Mouse (Mus musculus) neural tube, embryonic 14.5 days (tissue): ENCODE measurements around the gene Gm15085. TPM values are rescaled to one million over a fixed set of nuclear protein-coding genes. Genes with fewer than 3 reads are reported as not detected.
"Not testable (repeated sequence)": the region's sequence is repeated elsewhere in the genome, so short reads cannot be mapped to it uniquely, and the experiment has no call there.

Experiments
- ATAC-seq: fragments of 200-750 bp; cut with Nextera tagmentation; 2 replicates; pipeline ENCODE4 v1.8.0; 2017; ENCODE audit warnings: low read depth, mild to moderate bottlenecking, moderate TSS enrichment, moderate library complexity
- H3K27ac ChIP-seq: fragments of 300-500 bp; sonication (generic); 2 replicates; pipeline ENCODE4 v1.5.1; 2014; ENCODE audit warnings: low read depth, mild to moderate bottlenecking, control low read depth, low read length, moderate library complexity, mixed read lengths
- H3K27me3 ChIP-seq: fragments of 300-500 bp; sonication (generic); 2 replicates; pipeline ENCODE4 v1.6.1; 2014; ENCODE audit warnings: low read length; ENCODE audit not compliant: control insufficient read depth, insufficient read depth
- H3K36me3 ChIP-seq: fragments of 300-500 bp; sonication (generic); 2 replicates; pipeline ENCODE4 v1.6.1; 2014; ENCODE audit warnings: low read length, mixed read lengths; ENCODE audit not compliant: control insufficient read depth, insufficient read depth
- H3K4me1 ChIP-seq: fragments of 300-500 bp; sonication (generic); 2 replicates; pipeline ENCODE4 v1.6.1; 2014; ENCODE audit warnings: low read length; ENCODE audit not compliant: control insufficient read depth, insufficient read depth
- H3K4me2 ChIP-seq: fragments of 300-500 bp; sonication (generic); 2 replicates; pipeline ENCODE4 v1.6.1; 2014; ENCODE audit warnings: mild to moderate bottlenecking, low read depth, low read length, control low read depth
- H3K4me3 ChIP-seq: fragments of 300-500 bp; sonication (generic); 2 replicates; pipeline ENCODE4 v1.5.1; 2014; ENCODE audit warnings: low read depth, low read length, control low read depth, mixed read lengths
- H3K9ac ChIP-seq: fragments of 300-500 bp; sonication (generic); replicated peaks from 2 replicates; pipeline ENCODE4 v1.6.1; 2014; ENCODE audit warnings: low read depth, mild to moderate bottlenecking, control low read depth, low read length, mixed read lengths
- H3K9me3 ChIP-seq: fragments of 300-500 bp; sonication (generic); 2 replicates; pipeline ENCODE4 v1.6.1; 2016; ENCODE audit warnings: low read length; ENCODE audit not compliant: control insufficient read depth
- WGBS: fragments of 180-500 bp; shearing (Covaris S2); extraction: QIAGEN DNeasy Blood & Tissue Kit; methylation state at CpG from one replicate; pipeline ENCODE4 v1.1.7; 2014; 5-methylcytosine and 5-hydroxymethylcytosine counted together
- polyA plus RNA-seq: library from polyadenylated mRNA; unstranded; fragments of >200 nt; fragmentation: Nextera tagmentation; extraction: Ambion mirVana; gene quantifications from 2 replicates; pipeline ENCODE4 v1.2.1, GENCODE M21; 2014

Gene Gm15085
- not detected in 2 replicates for polyA plus RNA-seq

DNA sequence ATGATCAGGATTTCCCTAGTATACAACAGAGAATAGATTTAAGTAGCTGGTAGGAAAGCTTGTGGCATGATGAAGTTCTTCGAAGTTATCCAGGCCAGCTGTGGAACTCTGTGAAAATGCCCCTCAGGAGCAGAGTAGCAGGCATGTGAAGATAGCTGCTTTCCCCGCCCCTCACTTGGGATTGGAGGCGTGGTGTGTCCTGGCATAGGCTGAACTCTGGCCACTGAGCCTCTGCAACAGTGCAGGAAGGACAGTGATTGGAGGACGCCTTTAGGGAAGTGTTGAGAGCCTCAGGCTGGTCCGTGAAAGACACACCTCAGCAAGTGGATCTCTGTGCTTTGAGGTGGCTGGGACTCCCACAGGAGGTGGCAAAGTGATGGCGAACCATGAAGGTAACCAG is at the start of gene Gm15085:
Gene Gm15085 (plus strand): TSS at position 301 of the 400 bp plus-strand sequence.
- not testable (repeated sequence) for H3K9ac ChIP-seq, H3K4me2 ChIP-seq, H3K9me3 ChIP-seq, H3K4me1 ChIP-seq, H3K36me3 ChIP-seq, H3K27me3 ChIP-seq, ATAC-seq, H3K27ac ChIP-seq, H3K4me3 ChIP-seq
- WGBS: no CpG with 5 or more reads among the region's 6 CpGs

Other genes starting within 250 kb of the Gm15085 start
- not detected in 2 replicates for gene Gm15093, start 175.2 kb upstream of the Gm15085 start, polyA plus RNA-seq
- not detected in 2 replicates for gene Gm10439, start 147.0 kb downstream of the Gm15085 start, polyA plus RNA-seq